Mouse (Mus musculus) lung, embryonic 16.5 days (tissue): ENCODE data around the gene Meis1. TPM values are rescaled to one million over a fixed set of nuclear protein-coding genes. Genes with fewer than 3 reads are reported as not detected.
A peak's percentile ranks its signal among the peaks of the same experiment; 100 is the strongest.

Experiments used
- ATAC-seq: fragments of 200-750 bp; cut with Nextera tagmentation; 2 replicates; pipeline ENCODE4 v1.8.0; 2017; ENCODE audit warnings: low read depth, mild to moderate bottlenecking, moderate library complexity
- H3K27ac ChIP-seq: fragments of 300-500 bp; sonication (generic); 2 replicates; pipeline ENCODE4 v1.5.1; 2014; ENCODE audit warnings: mild to moderate bottlenecking, control low read depth, low read length
- H3K27me3 ChIP-seq: fragments of 300-500 bp; sonication (generic); 2 replicates; pipeline ENCODE4 v1.6.1; 2014; ENCODE audit warnings: low read depth, low read length, mixed read lengths; ENCODE audit not compliant: control insufficient read depth, insufficient read depth
- H3K36me3 ChIP-seq: fragments of 300-500 bp; sonication (generic); 2 replicates; pipeline ENCODE4 v1.6.1; 2014; ENCODE audit warnings: low read length; ENCODE audit not compliant: control insufficient read depth, insufficient read depth
- H3K4me1 ChIP-seq: fragments of 300-500 bp; sonication (generic); replicated peaks from 2 replicates; pipeline ENCODE4 v1.6.1; 2014; ENCODE audit warnings: low read length, mixed read lengths; ENCODE audit not compliant: control insufficient read depth, insufficient read depth
- H3K4me2 ChIP-seq: fragments of 300-500 bp; sonication (generic); 2 replicates; pipeline ENCODE4 v1.6.1; 2014; ENCODE audit warnings: low read depth, low read length, control low read depth
- H3K4me3 ChIP-seq: fragments of 300-500 bp; sonication (generic); 2 replicates; pipeline ENCODE4 v1.5.1; 2014; ENCODE audit warnings: mild to moderate bottlenecking, low read length, control low read depth
- H3K9ac ChIP-seq: fragments of 300-500 bp; sonication (generic); 2 replicates; pipeline ENCODE4 v1.6.1; 2014; ENCODE audit warnings: low read length, control low read depth
- H3K9me3 ChIP-seq: fragments of 300-500 bp; sonication (generic); 2 replicates; pipeline ENCODE4 v1.6.1; 2016; ENCODE audit warnings: low read length; ENCODE audit not compliant: control insufficient read depth
- WGBS: fragments of 180-500 bp; shearing (Covaris S2); extraction: QIAGEN DNeasy Blood & Tissue Kit; methylation state at CpG from one replicate; pipeline ENCODE4 v1.1.7; 2014; 5-methylcytosine and 5-hydroxymethylcytosine counted together
- polyA plus RNA-seq: library from polyadenylated mRNA; unstranded; fragments of >200 nt; fragmentation: Nextera tagmentation; extraction: Ambion mirVana; gene quantifications from 2 replicates; pipeline ENCODE4 v1.2.1, GENCODE M21; 2015

The Meis1 gene
- polyA plus RNA-seq, 1 experiment from 2014 or later, result 99.9 TPM

- ATAC-seq, result 0 out of 2 replicates have a peak, but pooled peaks have one; percentile 15
- peaks cover 4% of the 10 kb centered on the region for H3K36me3 ChIP-seq
Measured at GRCm38 (mm10) chr11:18982331-18982730, 36.5 kb downstream of the Meis1 start.

DNA sequence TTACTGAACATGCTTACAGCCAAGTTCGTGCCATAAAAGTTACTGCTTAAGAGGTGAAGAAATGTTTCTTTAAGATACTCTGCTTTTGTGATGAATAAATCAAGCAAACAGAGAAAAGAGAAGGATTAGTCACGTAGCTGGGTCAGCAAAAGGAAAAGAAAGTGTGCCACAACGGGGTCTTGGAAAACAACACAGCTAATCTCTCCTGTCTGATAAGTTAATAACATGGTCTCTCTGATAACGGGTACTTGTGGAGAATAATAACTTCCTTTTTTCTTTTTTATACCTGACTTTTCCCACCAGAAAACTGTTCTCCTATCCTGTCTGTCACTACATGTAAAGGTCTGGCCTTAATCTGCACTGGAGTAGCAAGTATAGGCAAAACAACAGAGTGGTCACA, 37.4 kb downstream of the Meis1 start:
- ATAC-seq, result no peak
- WGBS, result 43% methylated on average over 4 of the region's 4 CpGs
- no peak overlapping the region for H3K4me3 ChIP-seq
- H3K4me1 ChIP-seq, result peaks cover 2% of the 10 kb centered on the region; the same call in 1 of the 2 replicates
- no peak overlapping the region for H3K27ac ChIP-seq
- no peaks in the 10 kb centered on the region for H3K27me3 ChIP-seq
- no peaks in the 10 kb centered on the region for H3K9me3 ChIP-seq
- H3K36me3 ChIP-seq, result peaks cover 4% of the 10 kb centered on the region
- H3K9ac ChIP-seq, result no peak overlapping the region
- no peak overlapping the region for H3K4me2 ChIP-seq

More at GRCm38 (mm10) chr11:18982331-18982730, 36.5 kb downstream of the Meis1 start:
- Histone ChIP-seq H3K4me2 (no peak overlapping the region), H3K4me3 (no peak overlapping the region), H3K27ac (no peak overlapping the region), H3K27me3 (no peaks in the 10 kb centered on the region), H3K4me1 (peaks cover 2% of the 10 kb centered on the region; the same call in 1 of the 2 replicates), H3K9ac (no peak overlapping the region), H3K9me3 (no peaks in the 10 kb centered on the region)
- WGBS, result 45% methylated on average over 3 of the region's 3 CpGs

- peaks cover 2% of the 10 kb centered on the region for H3K36me3 ChIP-seq
- no peaks in the 10 kb centered on the region for H3K27me3 ChIP-seq
- no peak overlapping the region for H3K27ac ChIP-seq
- peaks cover 2% of the 10 kb centered on the region; the same call in 1 of the 2 replicates for H3K4me1 ChIP-seq
- no peak for ATAC-seq
- H3K9me3 ChIP-seq, result no peaks in the 10 kb centered on the region
- no peak overlapping the region for H3K4me2 ChIP-seq
- WGBS, result 52% methylated on average over 5 of the region's 5 CpGs
- H3K4me3 ChIP-seq, result no peak overlapping the region
- H3K9ac ChIP-seq, result no peak overlapping the region
Measured at GRCm38 (mm10) chr11:18980615-18981014, 38.2 kb downstream of the Meis1 start.

DNA sequence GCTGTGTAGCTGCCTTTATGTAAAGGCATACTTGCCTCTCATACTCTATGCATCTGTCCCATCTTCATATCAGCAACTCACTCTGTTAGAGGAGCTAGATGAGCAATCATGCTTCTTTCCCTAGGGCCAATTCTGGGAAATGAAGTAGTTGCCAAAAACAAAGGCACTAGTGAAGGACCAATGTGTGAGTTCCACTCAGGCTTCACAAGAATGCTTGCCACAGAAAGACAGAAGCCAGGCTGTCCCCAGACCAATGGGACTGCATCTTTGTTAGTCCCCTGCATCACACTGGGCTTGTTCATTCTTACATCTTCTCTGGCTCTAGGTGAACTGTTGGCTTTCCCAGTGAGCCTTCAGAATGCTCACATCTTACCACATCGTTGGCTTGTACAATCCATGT, 43.7 kb downstream of the Meis1 start:
- no peak overlapping the region for H3K9ac ChIP-seq
- no peak overlapping the region for H3K4me2 ChIP-seq
- no peaks in the 10 kb centered on the region for H3K9me3 ChIP-seq
- no peak overlapping the region for H3K4me3 ChIP-seq
- H3K4me1 ChIP-seq, result peaks cover 11% of the 10 kb centered on the region
- WGBS, result 85% methylated on average over 1 of the region's 1 CpGs
- H3K27me3 ChIP-seq, result no peaks in the 10 kb centered on the region
- H3K36me3 ChIP-seq, result no peaks in the 10 kb centered on the region
- ATAC-seq, result no peak
- no peak overlapping the region for H3K27ac ChIP-seq

DNA sequence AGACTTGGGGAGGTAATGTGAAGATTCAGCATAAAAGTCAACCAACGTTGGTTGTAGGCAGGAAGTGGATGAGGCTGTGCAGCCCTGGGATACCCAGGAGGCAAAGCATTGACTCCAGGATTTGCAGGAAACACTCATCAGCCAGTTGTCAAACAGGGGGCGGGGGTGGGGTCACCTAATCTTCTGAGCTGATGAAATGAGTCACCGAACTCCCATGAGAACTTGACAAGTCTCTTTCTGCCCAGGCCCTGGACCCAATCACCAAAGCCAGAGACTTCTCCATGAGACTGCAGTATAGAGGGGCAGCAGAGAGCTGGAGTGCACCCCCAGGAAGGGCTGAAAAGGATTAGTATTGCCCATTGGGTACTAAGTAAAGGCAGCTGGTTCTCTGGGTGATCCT, 45.0 kb downstream of the Meis1 start:
- peak; percentile 45; the same call in 1 of the 2 replicates for ATAC-seq
- Histone ChIP-seq H3K4me2 (no peak overlapping the region), H3K4me3 (no peak overlapping the region), H3K9me3 (no peaks in the 10 kb centered on the region), H3K9ac (no peak overlapping the region), H3K27ac (no peak overlapping the region; the same call in 1 of the 2 replicates), H3K27me3 (no peaks in the 10 kb centered on the region), H3K4me1 (peaks cover 14% of the 10 kb centered on the region), H3K36me3 (no peaks in the 10 kb centered on the region)
- WGBS, result 29% methylated on average over 3 of the region's 3 CpGs

- H3K4me2 ChIP-seq, result no peak overlapping the region
- H3K27me3 ChIP-seq, result no peaks in the 10 kb centered on the region
- H3K9me3 ChIP-seq, result no peaks in the 10 kb centered on the region
- no peaks in the 10 kb centered on the region for H3K36me3 ChIP-seq
- ATAC-seq, result no peak
- H3K4me1 ChIP-seq, result peaks cover 14% of the 10 kb centered on the region
- H3K9ac ChIP-seq, result no peak overlapping the region
- no peak overlapping the region for H3K4me3 ChIP-seq
- no peak overlapping the region for H3K27ac ChIP-seq
Measured at GRCm38 (mm10) chr11:18972968-18973367, 45.8 kb downstream of the Meis1 start.

GRCm38 (mm10) chr11:18971551-18971950, 47.2 kb downstream of the Meis1 start:
- Histone ChIP-seq H3K9ac (no peak overlapping the region), H3K36me3 (no peaks in the 10 kb centered on the region), H3K27ac (no peak overlapping the region), H3K4me2 (no peak overlapping the region), H3K4me3 (no peak overlapping the region), H3K9me3 (no peaks in the 10 kb centered on the region), H3K4me1 (peaks cover 14% of the 10 kb centered on the region), H3K27me3 (no peaks in the 10 kb centered on the region)
- WGBS, result 15% methylated on average over 3 of the region's 3 CpGs
- no peak for ATAC-seq

- peaks cover 16% of the 10 kb centered on the region for H3K4me1 ChIP-seq
- H3K27ac ChIP-seq, result peak overlapping the region; percentile 75
- H3K27me3 ChIP-seq, result no peaks in the 10 kb centered on the region
- no peaks in the 10 kb centered on the region for H3K9me3 ChIP-seq
- 0 out of 2 replicates have a peak, but pooled peaks have one; percentile 38 for ATAC-seq
- H3K9ac ChIP-seq, result no peak overlapping the region
- 61% methylated on average over 2 of the region's 2 CpGs for WGBS
- no peaks in the 10 kb centered on the region for H3K36me3 ChIP-seq
- H3K4me2 ChIP-seq, result no peak overlapping the region
- H3K4me3 ChIP-seq, result no peak overlapping the region
Measured at GRCm38 (mm10) chr11:18969920-18970336, 48.9 kb downstream of the Meis1 start.

- no peak for ATAC-seq
- Histone ChIP-seq H3K9me3 (no peaks in the 10 kb centered on the region), H3K27me3 (no peaks in the 10 kb centered on the region), H3K9ac (no peak overlapping the region), H3K27ac (no peak overlapping the region), H3K4me3 (no peak overlapping the region), H3K4me2 (no peak overlapping the region), H3K4me1 (peaks cover 29% of the 10 kb centered on the region), H3K36me3 (no peaks in the 10 kb centered on the region)
- WGBS, result 39% methylated on average over 5 of the region's 5 CpGs
Measured at GRCm38 (mm10) chr11:18964418-18964817, 54.4 kb downstream of the Meis1 start.
